Mouse (Mus musculus) forebrain, embryonic 11.5 days (tissue): Measurements from ENCODE around the gene Bfsp1. TPM values are rescaled to one million over a fixed set of nuclear protein-coding genes. Genes with fewer than 3 reads are reported as not detected.

Source experiments
- ATAC-seq: fragments of 200-750 bp; cut with Nextera tagmentation; replicated peaks from 2 replicates; pipeline ENCODE4 v1.8.0; 2017; ENCODE audit warnings: moderate TSS enrichment; ENCODE audit not compliant: low FRiP score
- DNase-seq: peaks from one replicate; pipeline ENCODE4 v3.0.0-alpha.2; 2017; ENCODE audit warnings: low spot score
- H3K27ac ChIP-seq: fragments of 300-500 bp; sonication (generic); 2 replicates; pipeline ENCODE4 v1.5.1; 2014; ENCODE audit warnings: low read depth, low read length
- H3K27me3 ChIP-seq: fragments of 300-500 bp; sonication (generic); 2 replicates; pipeline ENCODE4 v1.6.1; 2014; ENCODE audit warnings: mild to moderate bottlenecking, low read length, mixed read lengths; ENCODE audit not compliant: control insufficient read depth, insufficient read depth
- H3K36me3 ChIP-seq: fragments of 300-500 bp; sonication (generic); 2 replicates; pipeline ENCODE4 v1.6.1; 2014; ENCODE audit warnings: mild to moderate bottlenecking, low read length, moderate library complexity, mixed read lengths; ENCODE audit not compliant: control insufficient read depth, insufficient read depth
- H3K4me1 ChIP-seq: fragments of 300-500 bp; sonication (generic); replicated peaks from 2 replicates; pipeline ENCODE4 v1.6.1; 2014; ENCODE audit warnings: low read length, mixed read lengths; ENCODE audit not compliant: control insufficient read depth, insufficient read depth
- H3K4me2 ChIP-seq: fragments of 300-500 bp; sonication (generic); 2 replicates; pipeline ENCODE4 v1.6.1; 2014; ENCODE audit warnings: low read depth, mild to moderate bottlenecking, low read length, moderate library complexity, mixed read lengths; ENCODE audit not compliant: severe bottlenecking
- H3K4me3 ChIP-seq: fragments of 300-500 bp; sonication (generic); 2 replicates; pipeline ENCODE4 v1.5.1; 2014; ENCODE audit warnings: low read depth, low read length
- H3K9ac ChIP-seq: fragments of 300-500 bp; sonication (generic); 2 replicates; pipeline ENCODE4 v1.6.1; 2014; ENCODE audit warnings: low read length
- H3K9me3 ChIP-seq: fragments of 300-500 bp; sonication (generic); 2 replicates; pipeline ENCODE4 v1.6.1; 2016; ENCODE audit warnings: low read length, mixed read lengths; ENCODE audit not compliant: control insufficient read depth
- WGBS: fragments of 180-500 bp; shearing (Covaris S2); extraction: QIAGEN DNeasy Blood & Tissue Kit; methylation state at CpG from one replicate; pipeline ENCODE4 v1.1.7; 2014; 5-methylcytosine and 5-hydroxymethylcytosine counted together
- polyA plus RNA-seq: library from polyadenylated mRNA; unstranded; fragments of >200 nt; fragmentation: Nextera tagmentation; extraction: Ambion mirVana; gene quantifications from 2 replicates; pipeline ENCODE4 v1.2.1, GENCODE M21; 2014

Bfsp1 gene
- polyA plus RNA-seq, 1 experiment from 2014 or later, result 0.44 TPM

DNA sequence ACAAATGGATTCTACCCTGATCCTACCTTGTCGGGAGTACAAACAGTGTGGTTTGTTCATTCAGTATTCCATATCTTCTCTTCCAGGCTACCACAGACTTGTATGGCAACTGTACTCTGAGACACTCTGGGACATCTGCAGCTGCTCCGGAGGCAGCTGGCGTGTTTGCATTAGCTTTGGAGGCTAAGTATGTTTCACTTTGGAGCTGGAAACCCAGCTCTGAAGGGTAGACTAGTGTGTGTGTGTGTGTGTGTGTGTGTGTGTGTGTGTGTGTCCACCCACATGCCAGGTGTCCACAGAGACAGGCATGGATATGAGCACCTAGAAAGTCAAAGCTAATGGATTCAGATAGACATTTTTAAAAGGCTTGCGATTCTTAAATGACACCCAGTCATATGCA, 67.1 kb downstream of the Bfsp1 start:
- Histone ChIP-seq H3K4me3 (no peak overlapping the region), H3K4me2 (no peak overlapping the region), H3K36me3 (no peaks in the 10 kb centered on the region), H3K27ac (no peak overlapping the region), H3K27me3 (no peaks in the 10 kb centered on the region), H3K4me1 (no peaks in the 10 kb centered on the region), H3K9ac (no peak overlapping the region), H3K9me3 (no peaks in the 10 kb centered on the region)
- WGBS, result 89% methylated on average over 4 of the region's 4 CpGs
- no peak for ATAC-seq
- no peak for DNase-seq

DNA sequence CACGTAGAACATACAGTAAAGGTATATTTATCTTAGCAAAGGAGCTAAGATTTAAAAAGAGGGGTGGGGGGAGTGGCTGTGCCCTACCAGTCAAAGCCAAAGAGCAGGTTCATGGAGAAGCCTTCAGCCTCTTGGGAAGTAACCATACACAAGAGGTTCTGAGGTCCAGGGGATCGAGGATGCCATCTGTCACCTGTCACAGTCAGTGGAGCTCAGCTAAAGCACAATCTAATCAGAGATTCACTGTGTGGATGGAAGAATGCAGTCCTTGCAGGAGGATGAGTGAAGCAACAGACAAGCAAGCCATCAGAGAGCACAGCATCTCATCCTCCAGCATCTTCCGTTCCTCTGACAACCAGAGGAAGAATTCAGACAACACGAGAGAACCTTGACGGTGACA, 73.1 kb downstream of the Bfsp1 start:
- DNase-seq (no peak), ATAC-seq (no peak)
- 87% methylated on average over 5 of the region's 5 CpGs for WGBS
- Histone ChIP-seq H3K9ac (no peak overlapping the region), H3K27me3 (no peaks in the 10 kb centered on the region), H3K9me3 (no peaks in the 10 kb centered on the region), H3K36me3 (no peaks in the 10 kb centered on the region), H3K27ac (no peak overlapping the region), H3K4me2 (no peak overlapping the region), H3K4me1 (no peaks in the 10 kb centered on the region), H3K4me3 (no peak overlapping the region)

DNA sequence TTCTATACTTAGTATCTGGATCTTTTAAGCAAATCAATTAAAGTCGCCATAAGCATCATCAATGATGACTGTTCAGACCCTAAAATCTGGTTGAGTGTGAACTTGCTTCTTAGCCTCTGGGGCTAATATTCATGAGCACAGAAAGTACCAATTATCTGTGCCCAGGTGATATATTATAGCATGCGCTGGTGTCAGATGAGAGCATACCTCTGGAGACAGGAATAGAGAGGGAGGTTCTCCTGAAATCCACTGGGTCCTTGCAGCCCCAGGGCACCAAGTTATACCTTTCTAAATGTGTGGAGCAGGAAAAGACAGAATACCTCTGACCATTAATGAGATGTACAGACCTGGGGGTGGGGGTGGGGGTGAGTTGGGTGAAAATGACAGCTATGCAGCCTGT, 82.7 kb downstream of the Bfsp1 start:
- ATAC-seq (no peak), DNase-seq (no peak)
- H3K27me3 ChIP-seq, result no peaks in the 10 kb centered on the region
- no peak overlapping the region for H3K4me2 ChIP-seq
- H3K4me1 ChIP-seq, result no peaks in the 10 kb centered on the region
- WGBS, result 85% methylated on average over 2 of the region's 2 CpGs
- no peak overlapping the region for H3K4me3 ChIP-seq
- H3K36me3 ChIP-seq, result no peaks in the 10 kb centered on the region
- H3K27ac ChIP-seq, result no peak overlapping the region
- no peaks in the 10 kb centered on the region for H3K9me3 ChIP-seq
- no peak overlapping the region for H3K9ac ChIP-seq

Other genes starting within 250 kb of the Bfsp1 start
- 364 and 369 TPM in 2 replicates for gene Dstn, start 52.1 kb upstream of the Bfsp1 start, polyA plus RNA-seq
- 30.0 and 35.6 TPM in 2 replicates for gene Rrbp1, start 148.1 kb upstream of the Bfsp1 start, polyA plus RNA-seq
- gene Banf2, start 169.9 kb upstream of the Bfsp1 start, polyA plus RNA-seq, result not detected in 2 replicates